Mouse (Mus musculus) hindbrain, postnatal 0 days (tissue): ENCODE data around the gene Mical3. TPM values are rescaled to one million over a fixed set of nuclear protein-coding genes. Genes with fewer than 3 reads are reported as not detected.

Experiments
- ATAC-seq: fragments of 200-750 bp; cut with Nextera tagmentation; 2 replicates; pipeline ENCODE4 v1.8.0; 2017; ENCODE audit warnings: mild to moderate bottlenecking, moderate TSS enrichment, moderate library complexity
- DNase-seq: peaks from one replicate; pipeline ENCODE4 v3.0.0-alpha.2; 2015; ENCODE audit warnings: low spot score
- H3K27ac ChIP-seq: fragments of 300-500 bp; sonication (generic); 2 replicates; pipeline ENCODE4 v1.5.1; 2014; ENCODE audit warnings: mild to moderate bottlenecking
- H3K27me3 ChIP-seq: fragments of 300-500 bp; sonication (generic); 2 replicates; pipeline ENCODE4 v1.6.1; 2014; ENCODE audit warnings: low read length, mixed read lengths; ENCODE audit not compliant: insufficient read depth
- H3K36me3 ChIP-seq: fragments of 300-500 bp; sonication (generic); 2 replicates; pipeline ENCODE4 v1.6.1; 2014; ENCODE audit warnings: low read length, mixed read lengths; ENCODE audit not compliant: insufficient read depth
- H3K4me1 ChIP-seq: fragments of 300-500 bp; sonication (generic); 2 replicates; pipeline ENCODE4 v1.6.1; 2014; ENCODE audit warnings: antibody characterized with exemption, low read length, mixed read lengths; ENCODE audit not compliant: insufficient read depth
- H3K4me2 ChIP-seq: fragments of 300-500 bp; sonication (generic); 2 replicates; pipeline ENCODE4 v1.6.1; 2014; ENCODE audit warnings: low read depth, mild to moderate bottlenecking, low read length, moderate library complexity, mixed read lengths
- H3K4me3 ChIP-seq: fragments of 300-500 bp; sonication (generic); 2 replicates; pipeline ENCODE4 v1.5.1; 2014; ENCODE audit warnings: low read length
- H3K9ac ChIP-seq: fragments of 300-500 bp; sonication (generic); replicated peaks from 2 replicates; pipeline ENCODE4 v1.6.1; 2014; ENCODE audit warnings: mild to moderate bottlenecking, low read length, moderate library complexity, mixed read lengths
- H3K9me3 ChIP-seq: fragments of 300-500 bp; sonication (generic); 2 replicates; pipeline ENCODE4 v1.6.1; 2016; ENCODE audit warnings: low read length, mixed read lengths
- CTCF ChIP-seq: IDR thresholded peaks from 2 replicates; pipeline ENCODE4 v1.5.1; 2016; ENCODE audit warnings: antibody characterized with exemption, control low read depth, low read depth
- WGBS: fragments of 180-500 bp; shearing (Covaris S2); extraction: QIAGEN DNeasy Blood & Tissue Kit; methylation state at CpG from one replicate; pipeline ENCODE4 v1.1.7; 2014; 5-methylcytosine and 5-hydroxymethylcytosine counted together
- polyA plus RNA-seq: library from polyadenylated mRNA; unstranded; fragments of >200 nt; fragmentation: Nextera tagmentation; extraction: Ambion mirVana; gene quantifications from 2 replicates; pipeline ENCODE4 v1.2.1, GENCODE M21; 2015
- total RNA-seq: library from RNA; depleted of rRNA; stranded (reverse); fragments of >200 nt; gene quantifications from 2 replicates; pipeline ENCODE4 v1.2.3, GENCODE M21; 2014

Gene Mical3
- total and polyA plus RNA-seq, 2 experiments from 2014 or later: 19.3 to 60.2 TPM

DNA sequence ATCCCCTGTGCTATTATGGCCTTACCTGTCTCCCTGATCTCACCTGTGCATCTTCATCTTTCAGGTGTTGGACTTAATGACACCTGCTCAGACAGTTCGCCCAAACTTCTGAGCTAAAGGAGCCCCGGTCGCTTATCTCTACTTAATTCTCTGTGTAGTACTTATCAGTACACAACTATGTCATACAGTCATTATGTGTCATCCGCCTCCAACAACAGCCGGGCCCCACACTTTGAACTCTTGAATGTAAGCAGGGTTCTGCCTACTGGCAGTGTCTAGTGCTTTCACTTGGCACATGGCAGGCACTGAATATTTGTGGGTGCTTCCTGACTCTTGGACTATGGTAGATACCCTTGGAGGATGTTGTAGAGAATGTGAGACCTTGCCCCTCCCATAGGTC lies 28.8 kb upstream of the Mical3 start:
- H3K4me2 ChIP-seq: no peak overlapping the region
- no peaks in the 10 kb centered on the region for H3K36me3 ChIP-seq
- no peaks in the 10 kb centered on the region for H3K27me3 ChIP-seq
- no peak overlapping the region for H3K9ac ChIP-seq
- 95% methylated on average over 5 of the region's 5 CpGs for WGBS
- H3K9me3 ChIP-seq: no peaks in the 10 kb centered on the region
- DNase-seq (no peak), ATAC-seq (no peak)
- H3K4me3 ChIP-seq: no peak overlapping the region
- no peak overlapping the region for H3K27ac ChIP-seq
- H3K4me1 ChIP-seq: no peaks in the 10 kb centered on the region
- no peak for TF ChIP-seq CTCF

DNA sequence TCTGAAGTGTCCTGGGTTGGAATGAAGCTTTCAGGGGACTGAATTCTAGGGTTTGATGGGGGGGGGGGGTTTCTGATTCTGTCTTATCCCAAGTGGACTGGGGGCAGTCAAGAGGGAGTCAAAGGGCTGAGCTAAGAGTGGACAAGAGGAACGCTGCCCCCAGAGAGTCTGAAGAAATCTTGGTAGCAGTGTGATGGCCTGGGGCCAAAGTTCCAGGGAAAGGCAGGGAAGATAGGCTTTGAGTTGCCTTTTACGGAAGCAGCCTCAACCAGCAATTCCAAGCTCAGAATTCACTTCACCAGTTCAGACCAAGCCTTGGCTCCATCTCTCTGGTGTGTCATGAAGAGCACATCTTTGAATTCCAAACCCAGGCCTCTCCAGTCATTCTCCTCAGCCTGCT lies 25.2 kb upstream of the Mical3 start:
- Histone ChIP-seq H3K4me3 (no peak overlapping the region), H3K4me2 (no peak overlapping the region), H3K36me3 (no peaks in the 10 kb centered on the region), H3K27ac (no peak overlapping the region), H3K9me3 (no peaks in the 10 kb centered on the region), H3K27me3 (no peaks in the 10 kb centered on the region), H3K9ac (no peak overlapping the region), H3K4me1 (no peaks in the 10 kb centered on the region)
- TF ChIP-seq CTCF: no peak
- DNase-seq (no peak), ATAC-seq (no peak)
- WGBS: 71% methylated on average over 2 of the region's 2 CpGs

DNA sequence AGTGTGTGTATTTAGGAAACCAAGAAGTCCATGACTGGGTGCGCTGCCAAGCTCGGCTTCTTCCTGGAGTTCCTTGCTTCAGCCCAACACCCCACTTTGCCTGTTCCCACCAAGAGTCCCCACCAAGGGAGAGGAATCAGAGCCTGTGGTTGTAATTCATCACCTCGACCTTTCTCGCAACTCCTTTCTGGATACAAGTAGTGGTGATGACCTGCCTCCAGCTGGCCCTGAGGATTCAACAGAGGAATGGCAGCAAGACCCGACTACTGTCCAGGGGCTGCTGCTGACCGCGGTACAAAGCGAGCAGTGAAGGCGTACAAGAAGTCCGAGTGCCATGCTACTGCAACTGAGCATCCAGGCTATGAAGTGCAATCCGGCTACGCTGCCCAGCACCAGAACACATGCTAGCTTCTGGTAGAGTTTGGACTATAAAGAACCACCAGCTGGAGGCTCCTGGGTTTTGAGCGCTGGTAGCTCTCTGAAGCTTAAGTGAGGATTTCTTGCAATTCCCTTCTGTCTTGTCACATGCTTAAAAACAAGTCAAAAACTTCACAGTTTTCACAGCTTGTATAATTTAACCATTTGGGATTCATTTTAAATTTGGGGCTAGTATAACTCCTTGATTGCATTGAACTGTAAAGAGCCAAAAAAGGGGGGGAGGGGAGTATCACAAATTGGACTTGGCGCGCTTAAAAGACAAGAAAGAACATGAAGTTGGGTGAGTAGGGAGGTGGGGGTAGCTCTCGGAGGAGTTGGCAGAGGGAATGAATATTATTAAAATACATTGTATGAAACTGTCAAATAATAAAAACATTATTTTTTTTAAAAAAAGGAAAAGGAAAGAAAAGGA lies 23.9 kb upstream of the Mical3 start:
- 84% methylated on average over 16 of the region's 16 CpGs for WGBS
- Histone ChIP-seq H3K9ac (no peak overlapping the region), H3K27me3 (no peaks in the 10 kb centered on the region), H3K9me3 (no peaks in the 10 kb centered on the region), H3K27ac (no peak overlapping the region), H3K36me3 (no peaks in the 10 kb centered on the region), H3K4me2 (no peak overlapping the region), H3K4me1 (no peaks in the 10 kb centered on the region), H3K4me3 (no peak overlapping the region)
- no peak for TF ChIP-seq CTCF
- no peak for ATAC-seq
- DNase-seq: no peak

DNA sequence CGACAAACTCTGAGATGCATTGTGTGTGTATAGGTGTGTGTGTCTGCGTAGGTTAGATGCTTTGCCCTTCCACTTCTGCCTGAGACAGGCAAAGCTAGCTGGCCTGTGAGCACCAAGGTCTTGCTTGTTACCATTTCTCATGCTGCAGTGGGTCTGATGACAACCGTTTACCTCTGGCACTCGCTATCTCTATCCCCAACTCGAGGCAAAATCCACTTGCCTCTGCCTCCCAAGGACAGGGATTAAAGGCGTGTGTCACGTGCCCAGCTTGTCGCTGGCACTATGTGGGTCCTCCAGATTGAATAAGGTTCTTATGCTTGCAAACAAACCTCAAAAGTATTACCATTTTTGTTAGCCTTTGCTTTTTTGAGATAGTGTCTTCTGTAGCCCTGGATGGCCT lies 22.4 kb upstream of the Mical3 start:
- no peak overlapping the region for H3K4me2 ChIP-seq
- ATAC-seq (no peak), DNase-seq (no peak)
- no peaks in the 10 kb centered on the region for H3K27me3 ChIP-seq
- no peak for TF ChIP-seq CTCF
- H3K36me3 ChIP-seq: no peaks in the 10 kb centered on the region
- H3K27ac ChIP-seq: no peak overlapping the region
- H3K4me1 ChIP-seq: no peaks in the 10 kb centered on the region
- WGBS: 83% methylated on average over 8 of the region's 8 CpGs
- no peaks in the 10 kb centered on the region for H3K9me3 ChIP-seq
- no peak overlapping the region for H3K9ac ChIP-seq
- no peak overlapping the region for H3K4me3 ChIP-seq

- ATAC-seq: peak; percentile 56; the same call in 1 of the 2 replicates
Measured at GRCm38 (mm10) chr6:121151732-121152131, 20.9 kb upstream of the Mical3 start.

GRCm38 (mm10) chr6:121150126-121150525 lies 19.3 kb upstream of the Mical3 start:
- Histone ChIP-seq H3K9ac (no peak overlapping the region), H3K9me3 (no peaks in the 10 kb centered on the region), H3K4me2 (no peak overlapping the region), H3K27me3 (no peaks in the 10 kb centered on the region), H3K4me3 (no peak overlapping the region), H3K27ac (no peak overlapping the region), H3K36me3 (no peaks in the 10 kb centered on the region), H3K4me1 (no peaks in the 10 kb centered on the region)
- ATAC-seq (no peak), DNase-seq (no peak)
- no peak for TF ChIP-seq CTCF
- 95% methylated on average over 8 of the region's 8 CpGs for WGBS

More at GRCm38 (mm10) chr6:121151732-121152131, 20.9 kb upstream of the Mical3 start:
- 42% methylated on average over 6 of the region's 6 CpGs for WGBS
- Histone ChIP-seq H3K4me3 (no peak overlapping the region), H3K4me1 (no peaks in the 10 kb centered on the region), H3K9ac (no peak overlapping the region), H3K36me3 (no peaks in the 10 kb centered on the region), H3K27ac (no peak overlapping the region), H3K9me3 (no peaks in the 10 kb centered on the region), H3K4me2 (no peak overlapping the region), H3K27me3 (no peaks in the 10 kb centered on the region)
- no peak for TF ChIP-seq CTCF
- no peak for DNase-seq

GRCm38 (mm10) chr6:121149420-121149819 lies 18.6 kb upstream of the Mical3 start:
- 71% methylated on average over 3 of the region's 3 CpGs for WGBS
- no peaks in the 10 kb centered on the region for H3K4me1 ChIP-seq
- TF ChIP-seq CTCF: no peak

More at GRCm38 (mm10) chr6:121149420-121149819, 18.6 kb upstream of the Mical3 start:
- Histone ChIP-seq H3K9me3 (no peaks in the 10 kb centered on the region), H3K27me3 (no peaks in the 10 kb centered on the region), H3K27ac (no peak overlapping the region), H3K36me3 (no peaks in the 10 kb centered on the region), H3K4me3 (no peak overlapping the region), H3K9ac (no peak overlapping the region), H3K4me2 (no peak overlapping the region)
- DNase-seq: no peak
- ATAC-seq: no peak
